Mouse (Mus musculus): ENCODE measurements around the gene Pphln1.

The Pphln1 gene

DNA sequence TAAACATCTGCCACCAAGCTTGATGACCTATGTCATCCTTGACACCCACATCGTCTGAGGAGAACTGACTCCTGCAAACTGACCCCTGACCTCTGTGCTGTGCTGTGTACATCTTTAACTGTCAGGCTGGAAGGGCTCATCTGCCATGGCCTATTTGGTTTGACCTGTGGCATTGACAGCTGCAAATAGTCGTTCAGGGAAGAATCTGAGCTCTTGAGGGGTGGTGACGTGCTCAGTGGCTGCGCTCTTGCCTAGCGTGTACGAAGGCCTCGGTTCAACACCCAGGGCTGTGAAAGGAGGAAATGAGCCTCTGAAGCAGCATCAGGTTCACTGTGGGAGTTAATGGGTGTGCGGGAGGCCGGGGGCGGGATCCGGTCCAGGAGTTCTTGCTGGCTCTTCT lies 35.7 kb downstream of the Pphln1 start:
- DNase-seq (ENCODE audit: low spot score), result no peak

DNA sequence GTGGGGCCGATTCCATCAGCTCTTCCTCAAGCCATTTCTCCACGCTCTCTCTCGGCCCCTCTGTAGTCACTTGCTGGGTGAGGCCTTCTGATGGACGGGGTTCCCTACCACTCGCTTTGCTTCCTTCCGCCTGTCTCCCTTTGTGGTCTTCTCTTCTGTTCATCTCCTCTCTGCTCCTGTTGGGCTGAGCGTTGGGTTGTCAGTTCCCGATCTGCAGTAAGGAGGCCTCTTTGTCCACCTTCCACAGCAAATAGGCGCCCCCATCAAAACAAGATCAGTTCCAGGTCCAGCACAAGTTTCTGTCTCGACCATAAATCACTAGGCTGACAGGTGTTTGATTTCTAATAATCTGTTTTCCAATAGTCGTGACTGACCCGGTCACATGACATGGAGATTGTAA lies 37.8 kb downstream of the Pphln1 start:
- DNase-seq (ENCODE audit: low spot score), result no peak

DNA sequence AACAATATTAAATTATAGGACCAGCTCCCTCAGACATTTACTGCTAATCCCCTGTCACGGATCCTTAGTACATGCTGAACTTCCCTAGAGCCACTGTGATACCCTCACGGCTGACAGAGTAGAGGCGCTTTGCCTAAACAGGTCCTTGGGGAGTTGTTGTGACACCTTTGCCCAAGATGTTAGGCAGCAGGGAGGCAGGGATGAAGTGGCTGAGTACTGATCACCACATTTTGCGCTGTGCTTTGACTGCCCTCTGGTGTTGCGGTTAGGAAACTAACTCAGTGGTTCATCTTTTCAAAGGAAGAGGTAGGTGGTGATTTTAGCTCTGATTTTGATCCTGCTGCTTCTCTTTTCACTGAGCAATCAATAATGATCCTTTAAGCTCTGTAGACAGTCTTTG lies 40.5 kb downstream of the Pphln1 start:
- peak; percentile 38 for DNase-seq (ENCODE audit: low spot score)

DNA sequence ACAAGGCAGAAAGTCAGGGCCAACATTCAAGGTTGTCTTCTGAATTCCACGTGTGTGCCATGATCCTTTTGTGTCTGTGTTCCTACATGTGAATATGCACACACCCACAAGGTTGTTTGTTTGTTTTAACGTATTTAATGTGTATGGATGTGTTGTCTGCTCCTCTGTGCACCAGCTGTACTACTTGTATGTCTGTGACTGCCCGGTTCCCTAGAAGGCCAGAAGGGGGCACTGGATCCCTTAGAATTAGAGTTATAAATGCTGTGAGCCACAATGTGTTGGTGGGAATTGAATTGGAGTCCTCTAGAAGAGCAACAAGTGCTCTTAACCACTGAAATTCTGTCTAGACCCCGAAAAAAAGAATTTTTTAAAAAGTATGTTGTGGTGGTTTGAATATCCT lies 44.1 kb downstream of the Pphln1 start:
- no peak for DNase-seq (ENCODE audit: low spot score)

DNA sequence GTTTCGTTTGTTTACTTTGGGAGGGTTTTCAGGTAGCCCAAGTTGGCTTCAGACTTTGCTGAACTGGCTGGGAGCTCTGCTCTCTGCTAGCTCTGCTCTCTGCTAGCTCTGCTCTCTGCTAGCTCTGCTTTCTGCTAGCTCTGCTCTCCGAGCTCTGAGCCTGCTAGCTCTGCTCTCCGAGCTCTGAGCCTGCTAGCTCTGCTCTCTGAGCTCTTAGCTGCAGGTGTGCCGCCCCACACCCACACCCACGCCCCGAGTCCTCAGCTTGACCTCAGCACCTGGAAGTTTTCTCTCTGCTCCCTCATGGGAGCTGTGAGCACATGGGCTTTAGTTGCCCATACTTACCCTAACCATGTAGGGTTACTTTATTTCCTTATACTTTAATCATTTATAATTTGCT lies 45.5 kb downstream of the Pphln1 start:
- no peak for DNase-seq (ENCODE audit: low spot score)

DNA sequence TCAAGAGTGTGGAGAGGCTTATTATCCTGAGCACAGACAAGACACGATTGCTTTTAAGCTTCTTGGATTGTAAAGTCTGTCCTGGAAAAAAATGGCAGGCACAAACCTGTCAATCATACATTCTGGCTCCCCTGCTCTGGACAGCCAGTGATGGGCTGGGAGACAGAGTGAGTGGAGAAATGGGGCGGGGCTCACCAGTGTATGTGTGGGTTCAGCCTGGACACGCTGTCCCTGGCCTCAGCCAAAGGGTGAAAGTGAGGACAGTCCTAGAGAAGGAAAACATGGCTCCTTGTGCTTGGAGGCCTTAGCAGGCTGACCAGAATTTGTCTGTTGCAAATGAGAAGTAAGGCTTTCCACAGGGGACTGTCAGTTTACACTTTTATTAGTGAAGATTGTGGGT lies 50.7 kb downstream of the Pphln1 start:
- no peak for DNase-seq (ENCODE audit: low spot score)

DNA sequence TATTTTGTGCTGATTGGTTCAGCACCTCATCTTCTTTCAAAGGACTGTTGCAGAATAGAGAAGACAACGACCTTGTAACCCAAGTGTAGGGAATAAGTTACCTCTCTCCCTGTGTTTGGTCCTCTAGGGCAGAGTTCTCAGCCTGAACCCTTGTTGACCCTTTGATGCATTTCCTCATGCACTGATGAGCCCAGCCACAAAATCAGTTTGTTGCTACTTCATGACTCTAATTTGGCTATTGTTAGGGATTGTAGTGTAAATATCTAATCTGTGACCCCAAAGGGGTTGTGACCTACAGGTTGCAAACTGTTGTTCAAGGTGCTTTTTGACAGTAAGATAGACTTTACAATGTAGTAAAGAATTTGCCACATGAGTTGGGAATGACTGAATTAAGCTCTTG lies 55.1 kb downstream of the Pphln1 start:
- DNase-seq (ENCODE audit: low spot score), result no peak

DNA sequence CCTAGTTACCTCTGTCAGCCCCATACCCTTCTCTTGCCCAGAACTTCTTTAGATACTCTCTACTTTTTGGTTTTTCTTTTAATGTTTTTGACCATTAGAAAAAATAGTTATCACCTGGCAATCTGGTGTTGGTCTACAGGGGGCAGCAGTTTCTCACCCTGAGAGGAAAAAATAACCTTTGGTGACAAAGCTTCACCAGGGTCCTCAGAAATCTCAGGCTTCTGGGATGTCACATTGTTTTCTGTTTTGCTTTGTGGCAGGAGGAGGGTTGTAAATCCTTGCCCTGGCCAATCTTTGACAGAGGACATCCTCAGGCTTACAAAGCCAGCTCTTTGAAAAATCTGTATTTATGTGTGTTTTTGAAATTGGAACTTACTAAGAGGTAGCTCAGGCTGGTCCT lies 57.9 kb downstream of the Pphln1 start:
- no peak for DNase-seq (ENCODE audit: low spot score)

DNA sequence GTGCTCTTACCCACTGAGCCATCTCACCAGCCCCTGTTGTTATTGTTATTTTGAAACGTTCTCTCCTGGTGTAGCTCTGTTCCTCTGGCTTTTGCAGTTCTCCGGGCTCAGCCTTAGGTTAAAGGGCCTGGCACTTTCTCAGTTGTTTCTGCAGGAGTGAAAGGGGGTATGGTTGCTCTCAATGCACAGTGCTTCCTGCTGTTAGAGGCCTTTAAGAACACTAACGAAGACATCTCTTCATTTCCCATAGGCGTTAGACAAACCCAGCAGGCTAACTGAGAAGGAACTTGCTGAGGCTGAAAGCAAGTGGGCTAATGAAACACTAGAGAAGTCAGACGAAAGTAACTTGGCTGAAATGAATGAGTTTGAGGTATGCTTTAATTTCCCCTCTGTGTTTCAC lies 61.3 kb downstream of the Pphln1 start:
- no peak for DNase-seq (ENCODE audit: low spot score)

DNA sequence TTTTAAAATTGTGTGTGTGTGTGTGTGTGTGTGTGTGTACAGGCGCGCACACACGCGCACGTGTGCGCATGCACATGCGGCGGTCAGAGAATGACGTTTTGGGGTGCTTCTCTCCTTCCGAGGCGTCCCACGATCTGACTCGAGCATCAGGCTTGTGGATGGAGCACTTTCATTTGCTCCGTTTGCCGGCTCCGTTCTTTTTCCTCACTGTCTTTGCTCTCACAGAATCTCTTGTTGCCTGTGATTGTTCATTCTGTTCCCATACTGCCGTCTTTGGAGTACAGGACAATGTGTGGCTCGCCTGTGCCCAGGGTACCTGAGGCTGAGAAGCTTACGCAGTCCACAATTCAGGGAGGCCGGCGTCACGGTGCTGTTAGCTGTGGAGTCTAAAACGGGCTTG lies 62.9 kb downstream of the Pphln1 start:
- DNase-seq (ENCODE audit: low spot score), result no peak

DNA sequence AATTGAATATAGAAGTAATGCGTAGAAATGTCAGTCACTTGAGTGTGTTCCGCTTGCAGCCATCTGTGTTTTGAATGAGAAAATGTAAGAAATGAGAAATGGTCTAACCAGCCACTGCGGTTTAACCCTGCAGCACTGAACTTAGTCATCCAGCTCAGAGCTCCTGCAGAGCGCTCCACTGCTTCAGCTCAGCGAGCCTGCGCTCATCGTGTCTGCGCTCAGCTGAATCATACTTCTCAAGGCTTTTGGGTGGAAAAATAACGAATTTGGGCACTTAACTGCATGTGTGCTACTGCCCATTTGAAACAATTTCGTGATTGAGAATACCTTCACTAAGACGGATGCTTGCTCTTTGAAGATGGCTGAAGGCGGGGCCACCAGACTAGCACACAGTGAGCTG lies 73.5 kb downstream of the Pphln1 start:
- DNase-seq (ENCODE audit: low spot score), result no peak

DNA sequence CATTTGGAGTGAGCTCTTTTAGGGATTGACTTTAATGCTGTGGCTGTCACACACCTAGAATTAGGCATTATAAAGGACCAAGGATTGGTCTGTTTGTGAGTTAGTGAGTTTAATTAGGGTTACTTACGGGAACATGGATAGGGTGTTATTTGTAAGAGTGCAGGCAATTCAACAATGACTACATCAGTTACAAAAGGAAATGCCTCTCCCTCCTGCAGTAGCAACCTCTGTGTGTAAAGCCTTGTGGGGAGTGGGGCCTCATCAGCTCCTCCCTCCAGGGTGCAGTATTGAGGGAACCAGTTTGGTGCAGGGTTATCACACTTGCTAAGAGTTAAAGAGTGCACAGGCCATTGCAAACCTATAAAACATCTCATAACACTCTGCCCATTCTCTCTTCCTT lies 73.9 kb downstream of the Pphln1 start:
- no peak for DNase-seq (ENCODE audit: low spot score)

DNA sequence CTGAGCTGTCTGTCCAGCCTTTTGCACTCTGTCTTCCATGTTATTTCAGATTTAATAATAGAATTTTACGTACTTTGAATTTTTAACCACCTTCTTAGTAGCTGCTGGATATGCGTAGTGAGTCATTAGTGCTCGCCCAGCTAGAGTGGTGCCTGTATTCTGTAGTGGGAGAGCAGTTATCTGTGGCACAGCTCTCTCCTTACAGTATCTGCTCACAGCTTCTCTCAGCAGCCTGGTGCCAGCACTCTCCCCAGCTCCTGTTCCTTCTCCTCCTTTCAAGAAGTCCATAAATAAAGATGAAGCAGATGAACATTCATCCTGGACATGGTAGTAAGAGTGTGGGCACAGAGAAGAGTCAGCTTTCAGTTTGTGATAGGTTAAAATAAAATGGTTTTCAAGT lies 76.1 kb downstream of the Pphln1 start:
- no peak for DNase-seq (ENCODE audit: low spot score)

DNA sequence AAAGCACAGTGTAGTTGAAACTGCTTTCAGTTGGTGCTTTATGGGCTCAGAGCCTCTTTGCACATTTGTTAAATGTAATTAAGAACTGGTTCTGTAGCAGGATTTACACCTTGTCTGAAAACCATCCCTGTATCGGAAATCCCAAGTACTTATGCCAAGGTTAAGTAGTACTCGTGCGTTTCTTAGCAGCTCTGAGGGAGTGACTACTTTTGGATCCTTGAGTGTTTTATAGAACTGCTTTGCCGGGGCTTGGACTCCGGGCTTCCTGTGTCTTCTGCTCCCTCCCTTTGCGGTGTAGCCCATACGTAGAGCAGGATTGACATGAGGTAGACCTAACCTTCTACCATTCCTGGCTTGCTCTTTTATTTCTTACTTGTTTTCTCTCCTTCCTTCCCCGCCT lies 77.5 kb downstream of the Pphln1 start:
- DNase-seq (ENCODE audit: low spot score), result no peak

DNA sequence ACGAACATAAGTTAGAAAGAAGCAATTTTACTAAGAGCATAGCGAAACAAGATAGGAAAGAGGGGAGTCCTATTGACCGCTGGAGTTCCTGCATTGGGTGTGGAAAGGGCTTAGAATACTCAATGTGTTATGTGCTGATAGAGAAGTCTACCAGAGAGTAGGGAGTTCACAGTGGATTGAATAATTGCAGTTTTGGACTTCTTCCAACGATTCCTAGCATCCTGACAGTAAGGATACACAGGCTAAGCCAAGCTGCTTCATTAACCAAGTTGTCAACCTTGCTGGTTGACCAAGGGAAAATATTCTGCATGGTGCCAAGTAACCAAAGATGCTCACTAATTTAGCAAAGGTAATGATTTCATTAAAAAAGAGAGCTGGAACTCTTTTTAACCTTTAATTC lies 79.6 kb downstream of the Pphln1 start:
- no peak for DNase-seq (ENCODE audit: low spot score)

DNA sequence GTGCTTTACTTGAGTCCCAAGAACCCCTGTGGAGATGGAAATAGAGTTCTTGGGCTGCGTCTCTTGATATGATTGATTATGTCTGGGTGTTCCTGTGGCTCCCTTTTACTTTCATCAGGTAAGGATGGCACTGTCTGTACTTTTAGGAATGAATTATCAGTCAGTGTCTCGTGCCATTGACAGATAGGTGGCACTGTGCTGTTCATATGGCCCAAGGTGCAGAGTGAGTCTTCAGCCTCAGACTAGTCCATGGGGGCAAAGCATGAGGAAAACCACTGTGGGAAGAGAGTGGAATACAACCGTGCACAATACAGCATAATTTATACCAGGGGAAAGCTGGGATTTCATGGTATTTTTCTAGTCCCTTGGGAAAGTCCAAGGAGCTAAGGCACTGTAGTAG lies 80.5 kb downstream of the Pphln1 start:
- no peak for DNase-seq (ENCODE audit: low spot score)

DNA sequence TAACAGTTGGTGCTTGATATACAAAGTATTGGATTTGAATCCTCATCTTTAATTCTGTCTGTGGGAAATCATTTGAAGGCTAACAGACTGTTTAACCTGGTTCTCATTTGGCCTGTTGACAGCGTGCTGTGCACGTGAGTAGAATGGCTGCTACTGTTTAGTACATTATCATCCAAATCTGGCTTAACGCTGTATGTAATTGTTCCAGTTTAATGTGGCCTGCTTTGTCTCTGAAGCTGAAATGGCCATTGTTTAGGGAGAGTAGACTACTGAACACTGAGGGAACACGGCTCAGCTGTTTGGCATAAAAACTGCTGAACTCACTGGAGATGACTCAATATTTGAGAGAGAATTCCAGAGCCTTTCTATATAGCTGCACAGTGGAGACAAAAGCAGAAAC lies 81.3 kb downstream of the Pphln1 start:
- DNase-seq (ENCODE audit: low spot score), result peak; percentile 58

DNA sequence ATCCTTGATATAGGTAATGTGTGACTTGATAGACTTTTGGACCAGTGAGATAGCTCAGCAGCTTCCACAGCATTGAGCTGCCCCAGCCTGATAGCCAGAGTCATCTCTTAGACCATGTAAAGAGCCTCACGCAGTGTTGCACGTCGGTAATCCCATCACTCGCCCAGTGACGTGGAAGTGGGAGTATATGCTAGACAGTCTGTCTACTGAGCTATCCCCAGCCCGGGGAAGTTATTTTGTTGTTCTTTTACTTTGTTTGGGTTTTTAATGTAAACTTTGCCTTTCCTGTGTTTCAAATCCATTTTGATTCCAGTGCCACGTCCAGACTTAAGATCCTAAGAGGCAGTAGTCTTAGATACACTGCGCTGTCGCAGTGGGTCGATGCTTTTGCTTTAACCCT lies 83.0 kb downstream of the Pphln1 start:
- no peak for DNase-seq (ENCODE audit: low spot score)

DNA sequence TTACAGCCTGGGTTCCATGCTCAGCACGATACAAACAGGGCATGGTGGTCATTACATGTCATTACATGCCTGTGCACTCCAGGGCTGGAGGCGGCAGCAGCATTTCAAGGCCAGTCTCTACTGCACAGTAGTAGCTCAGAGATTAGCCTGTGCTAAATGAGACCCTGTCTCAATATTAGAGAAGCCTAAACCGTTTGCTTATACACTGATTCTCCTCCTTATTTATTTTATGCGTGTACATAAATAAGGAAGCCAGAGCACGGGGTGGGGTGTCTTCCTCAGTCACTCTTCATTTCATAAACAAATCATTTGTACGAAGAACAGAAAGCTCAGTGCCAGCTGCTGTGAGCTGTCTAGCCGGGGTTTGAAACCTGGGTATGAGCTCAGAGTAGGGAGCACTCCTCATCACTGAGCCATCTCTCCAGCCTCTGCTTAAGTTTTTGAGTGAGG lies 86.1 kb downstream of the Pphln1 start:
- no peak for DNase-seq (ENCODE audit: low spot score)

DNA sequence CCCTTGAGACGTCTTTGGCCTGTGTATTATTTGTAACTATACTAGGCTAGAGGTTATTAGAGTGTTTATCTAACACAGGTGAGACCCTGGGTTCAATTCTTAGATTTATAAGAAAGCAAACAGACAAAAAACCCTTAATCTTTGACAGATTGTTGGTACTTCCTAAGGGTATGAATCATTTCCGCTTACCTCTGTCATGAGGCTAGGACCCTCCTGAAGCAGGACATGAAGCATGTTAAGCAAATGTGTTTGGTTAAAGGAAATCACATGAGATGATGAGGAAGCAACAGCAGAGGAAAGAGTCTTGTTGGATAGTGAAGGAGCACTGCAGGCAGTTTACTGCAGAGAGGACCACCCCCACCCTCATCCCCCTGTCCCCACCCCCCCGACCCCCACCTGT lies 87.1 kb downstream of the Pphln1 start:
- no peak for DNase-seq (ENCODE audit: low spot score)

DNA sequence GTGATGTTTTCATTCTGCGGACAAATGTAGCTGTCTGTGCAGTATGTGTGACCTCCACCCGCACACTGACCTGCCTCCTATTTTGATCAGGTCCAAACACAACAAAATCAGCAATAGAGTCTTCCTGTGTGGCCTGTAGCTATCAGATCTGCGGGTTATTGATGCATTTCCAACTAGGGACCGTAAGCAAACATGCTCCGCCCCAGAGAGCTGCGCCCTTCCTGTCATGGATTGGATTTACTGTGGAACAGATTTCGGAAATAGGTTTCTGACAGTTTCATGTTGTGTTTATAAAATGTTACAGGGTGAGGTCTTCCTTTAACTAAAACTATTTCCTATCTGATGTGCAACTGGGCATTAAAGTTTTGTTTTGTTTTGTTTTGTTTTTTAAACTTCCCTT lies 87.9 kb downstream of the Pphln1 start:
- DNase-seq (ENCODE audit: low spot score), result no peak

DNA sequence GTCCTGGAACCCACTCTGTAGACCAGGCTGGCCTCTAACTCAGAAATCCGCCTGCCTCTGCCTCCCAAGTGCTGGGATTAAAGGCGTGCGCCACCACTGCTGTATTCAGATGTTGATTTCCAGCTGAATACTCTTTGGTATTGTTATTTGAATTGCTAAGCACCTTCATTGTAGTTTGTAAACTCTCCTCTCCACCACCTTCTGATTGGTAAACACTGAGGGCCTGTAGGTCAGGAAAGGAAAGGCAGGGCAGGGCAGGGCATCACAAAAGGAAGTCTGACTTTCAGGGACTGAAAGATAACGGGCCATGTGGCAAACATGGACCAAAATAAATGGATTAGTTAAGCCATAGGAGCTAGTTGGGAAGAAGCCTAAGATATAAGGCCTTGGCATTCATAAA lies 91.4 kb downstream of the Pphln1 start:
- DNase-seq (ENCODE audit: low spot score), result no peak

DNA sequence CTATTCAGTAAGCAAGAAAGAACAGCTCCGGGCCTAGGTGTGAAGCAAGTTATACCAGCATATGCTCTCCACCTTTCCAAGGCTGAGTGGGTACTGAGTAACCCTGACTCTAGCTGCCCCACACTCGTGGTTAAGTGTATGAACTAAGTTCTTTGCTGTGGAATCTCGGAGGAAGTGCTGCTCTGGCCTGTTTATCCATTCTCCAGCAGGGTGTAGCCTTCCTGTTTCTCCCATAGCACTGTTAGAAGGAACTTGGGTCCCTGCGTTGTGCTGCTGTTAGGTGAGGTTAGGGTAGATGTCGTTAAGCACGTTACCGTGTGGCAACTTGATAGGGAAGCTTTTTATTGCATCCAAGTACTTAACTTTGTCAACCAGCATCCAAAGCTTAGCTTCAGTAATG lies 96.5 kb downstream of the Pphln1 start:
- no peak for DNase-seq (ENCODE audit: low spot score)

DNA sequence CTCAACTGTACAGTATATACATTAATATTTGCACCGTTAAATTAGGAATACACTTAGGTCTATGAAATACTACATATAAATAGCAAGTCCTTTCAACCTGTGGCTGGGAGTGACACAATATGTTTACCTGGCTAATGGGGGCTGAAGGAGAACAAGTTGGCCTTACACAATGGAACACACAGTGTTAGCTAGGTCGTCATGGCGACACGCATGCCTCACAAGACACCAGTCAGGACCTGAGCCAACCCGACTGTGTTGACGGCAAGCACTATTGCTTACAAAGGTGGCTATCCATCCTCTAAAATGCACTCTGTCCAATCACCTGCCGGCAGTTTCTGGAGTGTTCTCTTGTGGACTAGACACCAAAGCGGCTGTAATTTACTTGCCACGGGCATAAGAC lies 101.7 kb downstream of the Pphln1 start:
- DNase-seq (ENCODE audit: low spot score), result no peak

DNA sequence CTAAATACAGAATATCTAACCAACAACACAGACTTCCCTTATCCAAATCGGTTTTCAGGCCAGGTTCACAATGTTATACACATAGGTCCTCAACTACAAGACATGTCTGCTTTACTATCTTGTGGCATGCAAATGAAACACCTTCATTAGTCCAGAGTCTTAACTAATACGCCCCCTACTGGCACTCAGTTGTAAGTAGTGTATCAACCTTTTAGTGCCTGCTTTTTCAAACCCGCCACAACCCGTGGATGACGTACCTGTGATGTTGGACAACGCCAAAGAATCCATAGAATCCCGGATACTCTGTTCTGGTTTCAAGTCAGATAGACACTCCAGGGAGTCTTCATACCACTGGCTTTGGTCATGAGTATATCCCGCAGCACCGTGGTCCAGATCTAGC lies 104.6 kb downstream of the Pphln1 start:
- DNase-seq (ENCODE audit: low spot score), result no peak
